Mouse (Mus musculus) liver, embryonic 16.5 days (tissue): Measurements from ENCODE around the gene Dusp5. TPM values are rescaled to one million over a fixed set of nuclear protein-coding genes. Genes with fewer than 3 reads are reported as not detected.
"Not testable (repeated sequence)": the region's sequence is repeated elsewhere in the genome, so short reads cannot be mapped to it uniquely, and the experiment has no call there.

Source experiments
- ATAC-seq: fragments of 200-750 bp; cut with Nextera tagmentation; 2 replicates; pipeline ENCODE4 v1.8.0; 2017; ENCODE audit warnings: low read depth, mild to moderate bottlenecking, moderate number of reproducible peaks, moderate library complexity
- H3K27ac ChIP-seq: fragments of 300-500 bp; sonication (generic); 2 replicates; pipeline ENCODE4 v1.5.1; 2014; ENCODE audit warnings: mild to moderate bottlenecking, low read length
- H3K27me3 ChIP-seq: fragments of 300-500 bp; sonication (generic); 2 replicates; pipeline ENCODE4 v1.6.1; 2014; ENCODE audit warnings: low read depth, low read length, mixed read lengths; ENCODE audit not compliant: control insufficient read depth, insufficient read depth
- H3K36me3 ChIP-seq: fragments of 300-500 bp; sonication (generic); 2 replicates; pipeline ENCODE4 v1.6.1; 2014; ENCODE audit warnings: mild to moderate bottlenecking; ENCODE audit not compliant: control insufficient read depth, insufficient read depth
- H3K4me1 ChIP-seq: fragments of 300-500 bp; sonication (generic); 2 replicates; pipeline ENCODE4 v1.6.1; 2014; ENCODE audit warnings: low read depth, low read length, mixed read lengths; ENCODE audit not compliant: control insufficient read depth
- H3K4me2 ChIP-seq: fragments of 300-500 bp; sonication (generic); 2 replicates; pipeline ENCODE4 v1.6.1; 2014; ENCODE audit warnings: low read depth, low read length, mixed read lengths
- H3K4me3 ChIP-seq: fragments of 300-500 bp; sonication (generic); 2 replicates; pipeline ENCODE4 v1.5.1; 2014; ENCODE audit warnings: low read depth, mild to moderate bottlenecking, low read length
- H3K9ac ChIP-seq: fragments of 300-500 bp; sonication (generic); 2 replicates; pipeline ENCODE4 v1.6.1; 2014; ENCODE audit warnings: low read depth, low read length
- H3K9me3 ChIP-seq: fragments of 300-500 bp; sonication (generic); replicated peaks from 2 replicates; pipeline ENCODE4 v1.6.1; 2016; ENCODE audit warnings: low read length; ENCODE audit not compliant: control insufficient read depth
- WGBS: fragments of 180-500 bp; shearing (Covaris S2); extraction: QIAGEN DNeasy Blood & Tissue Kit; methylation state at CpG from one replicate; pipeline ENCODE4 v1.1.7; 2014; ENCODE audit not compliant: insufficient replicate concordance; 5-methylcytosine and 5-hydroxymethylcytosine counted together
- polyA plus RNA-seq: library from polyadenylated mRNA; unstranded; fragments of >200 nt; fragmentation: Nextera tagmentation; extraction: Ambion mirVana; gene quantifications from 2 replicates; pipeline ENCODE4 v1.2.1, GENCODE M21; 2015

Gene Dusp5
- polyA plus RNA-seq, 1 experiment from 2014 or later, result 2.3 TPM

DNA sequence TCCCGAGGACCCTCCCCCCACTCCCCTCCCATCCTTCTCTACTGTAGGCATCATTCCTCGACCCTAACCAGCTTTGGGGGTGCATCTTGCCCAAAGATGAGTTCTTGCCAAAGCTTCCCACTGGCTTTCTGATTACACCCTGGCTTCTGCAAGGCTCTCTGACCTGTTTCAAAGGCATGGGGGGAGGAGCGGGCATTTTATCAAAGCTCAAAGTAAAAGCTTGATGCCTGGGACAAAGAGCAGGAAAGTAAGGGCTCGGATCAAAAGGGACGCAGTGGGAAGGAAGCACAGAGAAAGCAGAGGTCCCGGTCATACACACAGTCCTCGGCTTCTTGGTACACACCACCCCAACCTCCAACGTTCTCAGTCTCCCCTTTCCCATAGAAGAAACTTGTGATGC is 45.2 kb downstream of the Dusp5 start:
- Histone ChIP-seq H3K4me1 (peaks cover 3% of the 10 kb centered on the region; the same call in 1 of the 2 replicates), H3K36me3 (no peaks in the 10 kb centered on the region), H3K9ac (no peak overlapping the region), H3K4me3 (no peak overlapping the region), H3K4me2 (no peak overlapping the region), H3K9me3 (no peaks in the 10 kb centered on the region), H3K27ac (no peak overlapping the region), H3K27me3 (no peaks in the 10 kb centered on the region)
- ATAC-seq, result no peak
- WGBS, result 56% methylated on average over 8 of the region's 8 CpGs

- no peak overlapping the region for H3K27ac ChIP-seq
- 70% methylated on average over 7 of the region's 7 CpGs for WGBS
- H3K4me2 ChIP-seq, result no peak overlapping the region
- no peak overlapping the region for H3K9ac ChIP-seq
- peaks cover 3% of the 10 kb centered on the region; the same call in 1 of the 2 replicates for H3K4me1 ChIP-seq
- H3K4me3 ChIP-seq, result no peak overlapping the region
- no peaks in the 10 kb centered on the region for H3K36me3 ChIP-seq
- H3K27me3 ChIP-seq, result no peaks in the 10 kb centered on the region
- ATAC-seq, result no peak
- no peaks in the 10 kb centered on the region for H3K9me3 ChIP-seq
Measured at GRCm38 (mm10) chr19:53574546-53574945, 45.6 kb downstream of the Dusp5 start.

DNA sequence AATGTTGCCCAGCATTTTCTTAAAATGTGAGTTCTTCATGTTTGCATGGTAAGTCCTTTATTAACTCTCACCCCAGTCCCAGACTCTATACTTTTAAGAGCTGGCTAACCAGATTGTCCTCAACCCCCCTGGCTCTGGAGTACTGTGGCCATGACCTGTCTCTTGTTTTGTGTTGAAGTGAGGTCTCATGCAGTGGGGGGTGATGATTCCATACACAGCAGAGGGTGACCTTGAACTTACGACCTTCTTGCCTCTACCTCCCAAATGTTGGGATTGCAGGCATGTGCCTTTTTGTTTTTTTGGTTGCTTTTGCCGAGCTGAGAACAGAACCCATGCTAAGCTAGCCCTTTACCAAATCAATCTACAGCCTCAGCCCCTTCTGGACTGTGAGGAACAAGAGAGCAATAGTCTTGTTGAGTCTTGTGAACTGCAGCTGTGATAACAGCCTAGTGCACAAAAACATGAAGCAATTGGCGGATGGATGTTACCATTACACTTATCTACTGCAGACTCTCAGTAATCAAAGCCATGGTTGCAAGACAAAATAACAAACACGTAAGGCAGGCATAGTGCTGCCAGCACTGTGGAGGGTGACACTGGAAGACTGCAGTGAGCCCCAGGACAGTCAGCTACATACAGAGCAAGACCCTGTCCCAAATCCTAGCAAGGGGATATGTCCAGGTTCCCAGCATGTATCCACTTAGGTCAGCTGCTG is 46.5 kb downstream of the Dusp5 start:
- Histone ChIP-seq H3K27me3 (no peaks in the 10 kb centered on the region), H3K9me3 (no peaks in the 10 kb centered on the region), H3K4me1 (peaks cover 3% of the 10 kb centered on the region; the same call in 1 of the 2 replicates), H3K4me2 (no peak overlapping the region), H3K9ac (no peak overlapping the region), H3K27ac (no peak overlapping the region), H3K4me3 (no peak overlapping the region), H3K36me3 (no peaks in the 10 kb centered on the region)
- WGBS, result 36% methylated on average over 4 of the region's 4 CpGs
- no peak for ATAC-seq

DNA sequence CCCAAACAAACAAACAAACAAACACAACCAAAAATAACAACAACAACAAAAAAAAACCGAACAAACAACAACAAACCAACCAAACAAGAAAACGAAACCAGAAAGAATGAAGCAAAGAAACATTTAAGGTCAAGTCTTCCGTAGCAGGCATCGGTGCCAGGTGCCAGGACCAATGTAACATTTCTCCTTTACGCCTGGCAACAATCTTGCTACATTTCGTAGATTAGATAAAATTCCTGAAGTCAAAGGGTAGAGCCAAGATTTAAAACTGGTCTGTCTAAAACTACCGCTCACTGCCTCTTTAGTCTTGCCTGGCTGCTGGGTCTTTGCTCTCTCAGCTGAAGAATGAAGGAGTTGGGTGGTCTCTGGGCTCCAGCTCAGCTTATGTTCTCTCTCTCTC is 47.2 kb downstream of the Dusp5 start:
- 62% methylated on average over 7 of the region's 7 CpGs for WGBS
- Histone ChIP-seq H3K4me1 (peaks cover 3% of the 10 kb centered on the region; the same call in 1 of the 2 replicates), H3K27ac (no peak overlapping the region), H3K36me3 (no peaks in the 10 kb centered on the region), H3K4me3 (no peak overlapping the region), H3K27me3 (no peaks in the 10 kb centered on the region), H3K9me3 (no peaks in the 10 kb centered on the region), H3K9ac (no peak overlapping the region), H3K4me2 (no peak overlapping the region)
- no peak for ATAC-seq

GRCm38 (mm10) chr19:53577025-53577800 is 48.3 kb downstream of the Dusp5 start:
- H3K4me3 ChIP-seq, result no peak overlapping the region
- no peaks in the 10 kb centered on the region for H3K9me3 ChIP-seq
- no peak overlapping the region for H3K9ac ChIP-seq
- H3K4me2 ChIP-seq, result no peak overlapping the region
- no peaks in the 10 kb centered on the region for H3K27me3 ChIP-seq
- H3K27ac ChIP-seq, result no peak overlapping the region
- 62% methylated on average over 11 of the region's 11 CpGs for WGBS
- peaks cover 3% of the 10 kb centered on the region; the same call in 1 of the 2 replicates for H3K4me1 ChIP-seq
- no peaks in the 10 kb centered on the region for H3K36me3 ChIP-seq
- ATAC-seq, result no peak

DNA sequence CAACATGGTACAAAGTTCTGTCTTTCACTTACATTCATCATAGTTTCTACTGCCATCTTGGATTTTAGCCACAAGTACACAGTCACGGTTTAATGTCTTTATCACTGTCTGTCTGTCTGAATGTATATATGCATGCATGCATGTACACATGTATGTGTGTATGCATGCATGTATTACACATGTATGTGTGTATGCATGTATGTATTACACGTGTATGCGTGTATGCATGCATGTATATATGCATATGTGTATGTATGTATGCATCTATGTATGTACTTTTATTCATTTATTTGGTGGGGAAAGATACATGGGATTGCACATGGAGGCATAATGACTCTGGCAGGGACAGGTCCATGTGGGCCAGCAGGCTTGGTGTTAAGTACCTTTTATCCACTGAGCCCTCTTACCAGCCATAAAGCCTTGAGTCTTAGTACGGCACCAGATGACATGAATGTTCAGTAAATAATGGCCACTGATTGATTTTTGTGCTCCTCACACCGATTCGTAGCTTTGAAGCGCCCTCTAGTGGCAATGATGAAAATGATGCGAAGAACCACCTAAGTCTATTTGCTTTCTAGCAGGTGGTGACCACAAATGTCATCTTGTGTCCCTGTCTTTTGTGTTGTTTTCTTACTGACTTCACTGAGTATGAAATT is 49.8 kb downstream of the Dusp5 start:
- Histone ChIP-seq H3K4me1 (peaks cover 3% of the 10 kb centered on the region; the same call in 1 of the 2 replicates), H3K36me3 (no peaks in the 10 kb centered on the region), H3K4me3 (no peak overlapping the region), H3K27me3 (no peaks in the 10 kb centered on the region), H3K27ac (no peak overlapping the region), H3K9ac (no peak overlapping the region), H3K4me2 (no peak overlapping the region), H3K9me3 (no peaks in the 10 kb centered on the region)
- 7% methylated on average over 8 of the region's 8 CpGs for WGBS
- ATAC-seq, result 0 out of 2 replicates have a peak, but pooled peaks have one; percentile 5

GRCm38 (mm10) chr19:53580271-53580670 is 51.4 kb downstream of the Dusp5 start:
- H3K36me3 ChIP-seq, H3K9ac ChIP-seq, H3K4me3 ChIP-seq, H3K9me3 ChIP-seq, ATAC-seq, H3K27ac ChIP-seq, H3K4me2 ChIP-seq, H3K27me3 ChIP-seq, H3K4me1 ChIP-seq: not testable (repeated sequence)
- WGBS, result 67% methylated on average over 8 of the region's 8 CpGs

DNA sequence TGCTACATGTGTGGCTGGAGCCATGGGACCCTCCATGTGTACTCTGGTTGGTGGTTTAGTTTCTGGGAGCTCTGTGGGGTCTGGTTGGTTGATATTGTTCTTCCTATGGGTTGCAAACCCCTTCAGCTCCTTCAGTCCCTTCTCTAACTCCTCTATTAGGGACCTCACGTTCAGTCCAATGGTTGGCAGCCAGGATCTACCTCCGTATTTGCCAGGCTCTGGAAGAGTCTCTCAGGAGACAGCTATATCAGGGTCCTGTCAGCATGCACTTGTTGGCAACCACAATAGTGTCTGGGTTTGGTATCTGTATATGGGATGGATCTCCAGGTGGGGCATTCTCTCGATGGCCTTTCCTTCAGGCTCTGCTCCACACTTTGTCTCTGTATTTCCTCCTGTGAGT is 58.8 kb downstream of the Dusp5 start:
- not testable (repeated sequence) for H3K9me3 ChIP-seq, H3K4me2 ChIP-seq, H3K4me3 ChIP-seq, H3K36me3 ChIP-seq, H3K27me3 ChIP-seq, ATAC-seq, H3K4me1 ChIP-seq, H3K27ac ChIP-seq, H3K9ac ChIP-seq
- WGBS, result 71% methylated on average over 3 of the region's 3 CpGs

- WGBS, result 93% methylated on average over 7 of the region's 7 CpGs
- H3K4me2 ChIP-seq, H3K36me3 ChIP-seq, H3K9ac ChIP-seq, H3K4me1 ChIP-seq, H3K9me3 ChIP-seq, ATAC-seq, H3K27me3 ChIP-seq, H3K27ac ChIP-seq, H3K4me3 ChIP-seq: not testable (repeated sequence)
Measured at GRCm38 (mm10) chr19:53588968-53589367, 60.1 kb downstream of the Dusp5 start, which contains the start of gene Nutf2-ps1. TSS of gene Nutf2-ps1 (minus strand) at chr19:53589068.
